Mouse (Mus musculus) cerebellum, adult 2 months (tissue): Measurements from ENCODE around the gene Gucy2g.

Experiments used
- CTCF ChIP-seq: fragments of 200-500 bp; IDR thresholded peaks from 2 replicates; pipeline ENCODE4 v1.5.1; 2011; ENCODE audit warnings: low read depth, mild to moderate bottlenecking, control low read depth, low read length, moderate library complexity, borderline replicate concordance; ENCODE audit not compliant: insufficient read depth
- POLR2A ChIP-seq: fragments of 200-500 bp; IDR thresholded peaks from 2 replicates; pipeline ENCODE4 v1.6.1; 2011; ENCODE audit warnings: low read length, control low read depth, borderline replicate concordance; ENCODE audit not compliant: insufficient read depth

DNA sequence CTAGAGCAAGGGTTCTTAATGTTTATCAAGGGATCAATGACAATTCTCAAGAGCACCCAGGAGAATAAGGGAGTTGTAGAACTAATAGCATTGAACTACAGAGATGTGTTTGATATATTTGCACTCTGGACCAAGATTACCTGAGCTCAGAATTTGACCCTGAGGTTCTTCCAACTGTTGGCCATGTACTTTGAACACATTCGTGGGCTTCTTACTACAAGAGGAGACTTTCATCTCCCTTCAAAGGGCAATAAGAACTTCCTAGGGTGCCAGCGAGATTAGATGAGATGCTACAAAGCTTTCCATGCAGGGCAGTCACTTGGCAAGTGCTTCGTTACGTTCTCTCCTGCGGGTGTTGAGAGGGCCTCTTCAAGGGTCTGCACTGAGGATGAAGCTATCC is 6.5 kb upstream of the Gucy2g start:
- TF ChIP-seq POLR2A (no peak), CTCF (no peak)
